Mouse (Mus musculus) heart, postnatal 4 days (tissue): ENCODE measurements around the gene Slc25a1. TPM values are rescaled to one million over a fixed set of nuclear protein-coding genes. Genes with fewer than 3 reads are reported as not detected.
A peak's percentile ranks its signal among the peaks of the same experiment; 100 is the strongest.
"Not testable (repeated sequence)": the region's sequence is repeated elsewhere in the genome, so short reads cannot be mapped to it uniquely, and the experiment has no call there.

Source experiments
- DNase-seq: peaks from one replicate; pipeline ENCODE4 v3.0.0; 2021
- total RNA-seq, 2 experiments: library from RNA; stranded (reverse); gene quantifications; 2 replicates each; pipeline ENCODE4 v1.2.3; 2021

Gene Slc25a1
- 10 to 100 TPM; 14.3 to 16.3 TPM for total RNA-seq

DNA sequence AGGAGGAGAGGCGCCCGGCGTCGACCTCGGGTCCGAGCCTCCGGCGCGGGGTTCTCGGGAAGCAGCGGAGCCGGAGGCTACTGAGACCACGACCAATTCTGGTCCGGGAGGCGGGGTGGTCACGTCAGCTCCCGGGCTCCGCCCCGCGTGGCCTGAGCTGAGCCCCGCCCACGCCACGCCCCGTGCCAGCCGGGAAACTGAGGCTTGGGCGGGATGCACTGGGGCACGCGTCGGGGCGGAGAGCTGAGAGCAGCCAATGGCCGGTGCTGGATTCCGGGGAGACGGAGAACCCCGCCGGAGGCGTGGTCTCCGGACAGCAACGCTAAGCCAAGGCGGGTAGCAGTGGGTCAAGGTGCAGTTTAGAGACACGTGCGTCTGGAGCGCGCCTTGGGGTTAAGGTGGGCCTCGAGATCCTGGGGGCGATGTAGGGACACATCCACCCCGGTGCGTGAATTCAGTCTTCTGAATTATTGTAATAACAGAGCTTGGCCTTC, at the start of gene Slc25a1:
TSS of gene Slc25a1 (minus strand) at position 133 of the 494 bp plus-strand sequence.
- DNase-seq: peak; percentile 70

DNA sequence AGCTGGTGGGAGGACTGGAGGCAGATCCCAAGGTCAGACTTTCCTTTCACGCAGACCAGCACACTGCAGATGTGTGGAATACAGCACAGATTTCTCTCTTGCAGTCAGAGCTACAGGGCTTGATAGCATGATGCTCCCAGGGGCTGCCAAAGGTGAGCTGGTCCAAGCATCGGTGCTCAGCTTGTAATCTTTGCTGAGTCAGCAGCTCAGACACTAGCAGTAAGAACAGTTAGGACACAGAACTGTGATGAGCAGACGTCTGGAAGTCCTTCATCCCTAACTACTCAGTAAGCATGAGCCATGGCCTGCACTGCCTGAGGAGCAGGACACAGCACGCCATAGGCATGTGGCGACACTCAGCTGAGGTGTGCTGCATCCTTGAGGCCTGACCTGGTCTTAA, 43.8 kb upstream of the Slc25a1 start:
- no peak for DNase-seq

DNA sequence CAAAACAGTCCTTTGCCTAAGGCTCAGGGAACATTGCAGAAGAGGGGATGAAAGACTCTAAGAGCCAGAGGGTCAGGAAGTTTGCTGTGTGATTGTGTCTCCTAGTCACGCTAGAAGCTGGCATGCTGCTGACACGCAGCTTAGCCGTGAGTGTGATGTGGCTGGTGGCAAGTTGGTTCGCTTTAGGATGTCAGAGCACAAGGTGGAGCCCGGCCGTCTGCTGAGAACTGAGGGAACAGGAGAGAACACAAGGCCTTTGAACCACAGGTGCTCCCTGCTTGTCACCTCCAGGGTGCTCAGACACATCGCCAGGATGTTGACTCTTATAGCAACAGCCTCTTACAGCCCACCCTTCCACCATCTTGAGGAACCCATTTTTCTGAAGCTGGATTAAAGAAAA, 34.1 kb upstream of the Slc25a1 start:
- no peak for DNase-seq

DNA sequence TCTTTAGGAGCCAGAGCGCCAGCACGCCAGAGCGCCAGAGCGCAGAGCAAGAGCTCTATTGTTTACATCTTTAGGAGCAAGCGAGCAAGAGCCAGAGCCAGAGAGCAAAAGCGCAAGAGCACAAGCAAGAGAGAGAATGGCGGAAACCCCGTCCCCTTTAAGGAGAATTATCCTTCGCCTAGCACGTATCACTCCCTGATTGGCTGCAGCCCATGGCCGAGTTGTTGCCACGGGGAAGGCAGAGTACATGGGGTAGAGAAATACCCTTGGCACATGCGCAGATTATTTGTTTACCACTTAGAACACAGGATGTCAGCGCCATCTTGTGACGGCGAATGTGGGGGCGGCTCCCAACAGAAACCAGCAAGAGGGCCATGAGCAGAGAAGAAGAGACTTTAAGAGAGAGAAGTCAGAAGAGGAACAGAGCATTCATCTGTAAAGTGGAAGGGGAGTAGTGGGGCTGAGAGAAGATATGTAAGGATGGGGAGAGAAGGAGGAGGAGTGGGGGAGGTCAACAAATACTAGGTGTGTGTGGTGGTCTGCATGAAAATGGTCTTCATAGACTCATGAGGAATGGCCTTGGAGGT, 28.1 kb upstream of the Slc25a1 start:
- DNase-seq: not testable (repeated sequence)

DNA sequence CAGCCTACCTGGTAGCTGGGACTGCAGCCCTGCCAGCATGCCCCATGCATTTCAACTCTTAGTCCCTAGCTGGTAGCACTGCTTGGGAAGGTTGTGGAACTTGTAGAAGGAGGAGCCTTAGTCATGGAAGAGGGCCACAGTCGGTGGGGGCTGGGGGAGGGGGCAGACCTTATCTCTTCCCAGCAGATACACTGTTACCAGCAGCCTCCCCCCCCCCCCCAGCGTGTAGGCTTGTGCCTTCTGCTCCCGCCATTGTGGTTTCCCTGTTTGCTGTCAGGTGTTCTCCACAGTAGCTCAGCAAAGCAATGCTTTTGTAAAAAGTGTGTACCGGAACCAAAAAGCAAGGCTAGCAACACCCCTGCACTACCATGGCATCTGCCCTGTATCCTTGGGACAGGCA, 23.6 kb upstream of the Slc25a1 start:
- DNase-seq: no peak

DNA sequence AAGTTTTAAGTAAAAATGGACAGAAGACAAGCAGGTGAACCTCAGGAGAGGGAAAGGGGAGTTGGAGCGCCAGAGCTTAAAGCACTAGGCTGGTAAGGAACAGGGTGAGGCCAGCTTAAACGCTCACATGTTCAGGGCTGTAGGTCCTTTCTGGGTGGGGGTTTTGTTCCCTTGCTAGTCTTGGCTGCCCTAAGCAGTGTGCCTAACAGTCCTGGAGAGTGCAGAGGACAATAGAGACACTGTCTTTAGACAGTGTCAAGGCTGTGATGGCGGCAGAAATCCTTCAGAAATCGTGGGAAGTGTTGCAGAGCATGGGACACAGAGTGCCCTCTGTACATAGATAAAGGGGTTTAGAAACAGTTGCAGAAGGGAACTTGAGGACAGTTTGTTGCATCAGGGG, 22.0 kb upstream of the Slc25a1 start:
- DNase-seq: no peak

DNA sequence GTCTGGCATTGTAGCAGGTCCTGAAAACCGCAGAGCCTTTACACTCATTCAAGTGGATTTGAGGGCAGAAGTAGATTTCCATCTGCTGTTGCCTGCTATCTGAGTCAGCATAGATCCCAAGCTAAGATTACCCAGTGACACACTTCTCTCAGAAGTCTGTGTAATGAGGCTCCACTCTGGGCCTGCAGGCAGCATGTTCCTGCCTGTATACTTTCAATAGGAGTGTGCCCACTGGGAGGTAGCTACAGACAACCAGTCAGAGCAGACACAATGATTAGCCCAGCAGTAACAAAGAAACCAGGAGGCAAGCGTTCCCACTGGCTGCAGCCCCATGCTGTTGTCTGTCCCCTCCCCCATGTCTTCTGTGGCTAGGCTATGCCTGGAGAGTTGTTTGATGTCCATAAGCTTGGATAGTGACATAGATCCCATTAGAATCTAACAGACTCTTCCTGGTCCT, 21.4 kb upstream of the Slc25a1 start:
- DNase-seq: no peak

DNA sequence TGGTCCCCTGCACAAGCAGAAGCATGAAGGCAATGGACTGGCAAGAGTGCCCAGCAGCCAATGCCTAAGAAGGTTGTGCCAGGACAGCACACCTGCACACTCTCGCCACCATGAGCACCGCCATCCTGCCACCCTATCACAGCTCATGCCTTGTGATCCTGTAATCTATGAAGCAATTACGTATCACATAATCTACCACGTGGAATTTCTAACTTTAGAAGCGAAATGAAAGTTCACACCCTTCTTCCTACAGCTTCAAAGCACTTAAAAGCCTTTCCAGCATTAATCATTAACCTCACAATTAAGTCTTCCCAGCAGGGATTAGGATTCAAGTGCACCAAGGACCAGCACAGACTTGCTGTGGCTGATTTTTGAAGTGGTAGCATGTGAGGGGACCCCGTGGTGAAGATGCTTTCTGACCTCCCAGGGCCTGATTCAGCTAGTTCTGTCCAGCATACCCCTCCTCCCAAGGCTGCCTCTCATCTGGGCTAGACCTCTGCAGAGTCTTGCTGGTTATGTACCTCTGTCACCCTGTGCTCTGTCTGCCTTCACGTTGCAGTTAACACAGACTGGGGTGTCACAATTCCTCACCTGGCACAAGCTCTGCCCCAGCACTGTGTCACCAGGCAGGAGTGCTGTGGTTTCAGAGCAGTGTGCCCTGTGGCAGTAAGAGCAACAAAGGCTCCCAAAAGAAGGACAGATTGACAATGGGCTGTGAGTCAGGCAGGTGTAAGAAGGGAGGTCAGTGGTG, 17.2 kb upstream of the Slc25a1 start:
- no peak for DNase-seq

DNA sequence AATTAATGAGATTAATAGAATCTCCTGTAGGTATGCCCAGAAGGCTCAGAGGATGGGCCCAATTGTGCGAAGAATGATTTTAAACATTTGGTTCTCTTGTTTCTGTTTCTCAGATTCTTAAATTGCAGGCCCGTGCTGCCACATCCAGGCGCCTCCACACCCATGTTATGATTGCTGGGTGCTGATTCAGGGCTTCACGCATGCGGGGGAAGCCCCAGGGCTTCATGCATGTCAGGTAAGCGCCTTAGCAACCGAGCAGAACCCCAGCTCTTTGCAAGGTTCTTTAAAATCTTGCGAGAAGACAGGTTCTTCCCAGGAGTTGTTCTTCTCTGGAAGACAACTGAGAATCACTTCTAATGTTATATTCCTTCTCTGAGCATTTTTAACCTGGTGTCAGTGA, 15.4 kb upstream of the Slc25a1 start:
- no peak for DNase-seq

DNA sequence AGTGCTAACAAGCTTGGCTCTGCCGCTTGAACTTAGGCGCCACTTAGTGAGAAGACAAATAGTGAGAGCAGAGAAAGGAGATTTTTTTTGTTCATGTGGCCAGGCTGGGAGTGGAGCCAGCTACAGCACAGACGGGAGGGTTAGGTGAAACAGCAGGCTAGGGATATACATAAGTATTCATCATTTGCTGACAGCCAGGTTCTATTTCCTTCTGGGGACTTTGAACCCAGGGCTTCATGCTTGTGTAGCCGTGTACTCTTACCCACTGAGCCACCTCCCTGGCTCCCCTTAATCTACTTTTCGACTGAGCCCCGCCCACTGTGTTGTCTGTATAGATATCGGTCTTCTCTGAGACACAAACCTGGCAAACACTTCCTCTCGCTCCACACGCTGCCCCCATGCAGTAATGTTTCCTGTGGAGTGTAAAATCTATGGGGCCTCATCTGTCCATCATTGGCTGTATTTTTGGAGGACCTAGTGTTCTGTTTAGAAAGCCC, 11.3 kb upstream of the Slc25a1 start:
- DNase-seq: no peak

DNA sequence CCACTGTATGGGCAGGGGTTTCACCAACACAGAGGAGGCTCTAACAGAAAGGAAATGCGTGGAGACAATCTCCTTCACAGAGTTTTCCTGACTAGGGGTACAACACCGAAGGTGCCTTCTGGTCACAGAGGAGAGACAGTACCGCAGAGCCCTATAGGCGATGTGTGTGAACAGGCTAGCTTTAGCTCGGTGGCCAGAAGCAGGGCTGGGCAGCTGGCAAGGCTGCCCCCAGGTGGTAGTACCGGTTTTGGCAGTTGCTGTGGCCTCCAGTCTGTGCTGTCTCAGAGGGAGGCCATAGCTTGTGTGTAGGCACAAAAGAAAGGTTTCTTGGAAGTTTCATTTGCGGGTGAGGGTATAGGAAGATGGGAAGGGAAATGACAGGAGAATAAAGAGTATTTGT, 10.8 kb upstream of the Slc25a1 start:
- DNase-seq: peak; percentile 72

DNA sequence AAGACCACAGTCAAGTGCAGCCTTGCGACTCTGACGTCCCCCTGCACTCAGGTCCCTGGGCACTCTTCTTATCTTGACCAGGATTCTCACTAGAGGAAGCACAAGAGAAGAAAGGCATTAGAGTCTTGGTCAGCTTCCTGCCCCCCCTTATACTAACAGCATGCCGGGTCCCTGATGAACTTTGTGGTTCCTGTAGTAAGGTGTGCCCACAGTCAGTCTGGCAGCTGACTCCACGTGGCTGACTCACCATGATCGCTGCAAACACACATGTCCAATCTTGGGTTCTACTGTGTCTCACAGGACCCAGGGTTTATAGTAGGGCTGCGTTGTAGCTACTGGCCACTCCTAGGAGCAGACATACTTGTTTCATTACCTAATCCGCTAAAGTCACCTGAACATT, 10.2 kb upstream of the Slc25a1 start:
- no peak for DNase-seq

DNA sequence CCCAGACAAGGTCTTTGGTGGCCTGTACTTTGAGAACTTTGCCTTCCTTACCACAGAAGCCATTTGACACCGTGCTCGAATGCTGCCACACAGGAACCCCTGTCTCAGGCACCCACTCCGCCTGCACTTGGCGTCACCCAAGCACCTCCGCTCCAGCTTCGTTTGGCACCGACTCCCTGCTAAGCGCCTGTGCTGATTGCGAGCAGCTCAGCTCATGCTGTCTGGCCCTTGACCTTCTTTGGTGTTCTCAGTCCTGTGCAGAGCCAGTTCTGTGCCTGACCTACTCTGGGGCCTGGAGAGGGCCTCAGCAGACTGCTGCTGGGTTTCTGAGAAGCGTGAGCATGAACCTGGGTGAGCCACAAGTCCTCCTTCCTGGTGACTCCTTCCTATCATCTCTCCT, 8.8 kb upstream of the Slc25a1 start:
- no peak for DNase-seq

DNA sequence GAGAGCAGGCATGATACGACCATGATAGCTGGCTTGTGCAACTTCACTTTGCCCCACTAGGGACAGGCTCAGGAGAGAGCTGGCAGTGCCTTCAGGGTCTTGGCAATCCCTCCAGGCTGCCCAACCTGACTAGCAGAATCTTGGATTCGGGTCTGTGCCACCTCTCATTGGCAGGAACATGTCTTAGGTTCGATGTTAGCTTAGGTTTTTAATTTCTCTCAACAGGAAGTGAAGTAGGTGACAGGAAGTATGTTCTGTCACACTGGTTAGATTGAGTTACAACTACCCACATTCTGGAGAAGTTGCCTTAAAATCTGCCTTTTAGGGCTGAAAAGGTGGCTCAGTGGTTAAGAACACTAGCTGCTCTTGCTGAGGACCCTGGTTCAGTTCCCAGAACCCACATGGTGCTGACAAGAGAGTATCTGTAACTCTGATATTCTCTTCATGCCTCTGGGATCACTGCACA, 6.5 kb upstream of the Slc25a1 start:
- DNase-seq: no peak

DNA sequence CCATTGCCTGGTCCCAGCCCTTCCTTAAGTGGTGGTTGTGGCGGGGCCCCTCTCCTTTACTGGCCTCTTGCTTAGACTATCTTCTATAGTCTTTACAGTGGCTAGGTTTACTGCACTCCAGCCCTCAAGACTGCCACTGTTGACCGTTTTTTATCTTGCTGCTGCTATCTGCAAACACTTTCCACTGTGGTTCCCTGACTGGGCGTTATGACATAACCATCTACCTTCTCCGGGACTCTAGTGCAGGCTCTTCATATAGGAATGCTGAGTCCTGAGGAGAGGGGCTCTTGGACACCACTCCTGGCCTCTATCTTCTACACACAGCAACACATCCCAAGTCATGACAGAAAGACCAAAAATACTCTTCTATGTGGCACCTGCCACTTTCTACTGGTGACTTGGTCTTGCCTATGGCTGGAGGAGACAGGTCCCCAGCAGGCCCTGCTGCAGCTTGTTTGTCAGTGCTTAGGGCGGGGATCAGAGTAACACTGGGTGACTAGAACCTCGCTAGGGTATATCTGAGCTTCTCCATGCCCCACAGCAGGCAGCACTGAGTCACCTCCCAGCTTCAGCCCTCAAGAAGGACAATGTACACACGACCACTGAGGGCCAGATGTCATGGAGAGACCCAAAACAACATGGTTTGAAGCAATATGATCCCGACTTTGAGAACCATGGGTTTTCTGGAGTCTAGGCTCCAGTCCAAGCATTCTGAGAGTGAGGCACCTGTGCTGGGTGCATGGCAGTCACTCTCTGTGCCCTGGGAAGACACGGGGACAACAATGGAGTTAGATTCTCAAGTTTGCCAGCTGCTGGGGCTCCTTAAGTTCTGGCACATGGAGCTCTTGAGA, 5.8 kb upstream of the Slc25a1 start:
- DNase-seq: no peak

DNA sequence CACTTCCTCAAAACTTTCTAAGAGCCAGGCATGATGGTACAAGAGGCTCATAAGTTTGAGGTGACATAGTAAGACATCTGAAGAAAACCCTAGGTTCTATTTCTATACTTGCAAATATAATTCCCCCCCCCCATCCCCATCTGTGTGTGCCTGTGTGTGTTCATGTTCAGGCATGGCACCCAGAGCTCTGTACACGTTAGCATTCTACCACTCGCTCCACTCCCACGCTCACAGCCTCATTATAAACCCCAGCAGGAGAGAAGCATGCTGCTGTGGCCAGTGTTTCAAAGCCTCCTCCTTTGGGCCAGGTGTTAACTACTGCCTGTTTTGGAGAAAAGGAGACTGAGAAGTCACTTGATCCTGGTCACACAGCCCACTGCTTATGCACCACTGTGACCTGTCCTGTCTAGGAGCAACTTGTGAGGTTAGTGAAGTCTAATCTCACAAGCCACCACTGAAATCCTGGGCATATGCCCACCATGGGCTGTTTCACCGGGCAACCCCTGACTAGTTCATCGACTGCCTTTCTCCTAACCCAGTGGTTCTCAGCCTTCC, 4.0 kb upstream of the Slc25a1 start:
- no peak for DNase-seq

DNA sequence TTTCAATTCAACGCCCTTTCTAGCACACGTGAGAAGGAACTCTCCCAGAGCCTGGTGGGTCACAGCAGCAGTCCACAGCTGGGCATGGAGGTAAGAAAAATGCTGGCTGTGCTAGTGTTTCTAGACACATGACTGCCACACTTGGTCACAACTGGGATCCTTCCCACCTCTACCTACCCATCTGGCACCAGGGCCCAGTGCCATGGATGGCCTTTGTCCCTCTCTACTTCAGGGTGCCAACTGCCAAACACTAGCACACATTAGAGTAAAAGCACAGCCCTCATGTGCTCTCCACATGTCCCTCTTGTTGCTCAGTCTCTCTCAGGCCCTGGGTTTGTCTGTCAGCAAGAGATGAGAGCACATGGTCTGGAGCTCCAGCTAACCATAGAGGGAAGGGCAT, 1.6 kb upstream of the Slc25a1 start:
- DNase-seq: no peak

DNA sequence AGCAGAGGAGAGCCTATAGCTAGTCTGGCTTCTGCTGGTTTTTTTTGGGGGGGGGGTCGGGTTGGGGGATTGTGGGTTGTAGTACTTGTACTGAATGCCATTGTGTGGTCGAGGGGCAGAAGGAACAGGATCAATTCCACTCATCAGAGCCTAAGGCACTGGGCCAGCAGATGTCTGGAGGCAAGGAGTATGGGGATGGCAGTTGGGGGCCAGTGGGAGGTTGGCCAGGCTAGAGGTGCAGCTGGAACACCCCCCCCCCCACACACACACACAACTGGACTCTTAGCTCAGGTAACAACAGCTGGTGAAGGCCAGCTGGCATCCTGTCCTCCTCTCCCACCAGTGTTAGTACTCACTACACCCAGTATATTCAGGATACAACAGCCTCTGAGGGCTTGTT, 1.2 kb upstream of the Slc25a1 start:
- DNase-seq: no peak

DNA sequence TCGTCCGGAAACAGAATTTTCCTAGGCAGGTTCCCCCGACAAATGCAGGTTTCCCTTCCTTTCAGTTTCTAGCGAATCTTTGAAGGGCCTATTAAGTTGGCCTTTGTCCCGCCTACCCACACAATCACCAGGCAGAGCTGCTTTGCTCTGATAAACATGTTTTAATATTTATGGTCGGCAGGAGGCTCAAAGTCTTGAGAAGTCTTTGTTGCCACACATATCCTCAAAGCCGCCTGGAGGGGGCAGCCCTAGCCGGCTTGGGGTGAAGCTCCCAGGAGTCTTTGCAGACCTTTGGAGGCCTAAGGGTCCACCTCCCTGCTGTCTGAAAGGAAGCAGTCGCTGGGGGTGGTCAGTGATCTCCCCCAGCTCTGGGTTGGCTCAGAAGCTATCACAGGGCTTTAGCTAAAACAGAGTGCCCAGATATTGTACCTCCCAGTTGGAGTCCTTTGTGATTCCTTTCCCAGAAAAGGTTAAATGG, 647 bp upstream of the Slc25a1 start:
- DNase-seq: peak; percentile 81

DNA sequence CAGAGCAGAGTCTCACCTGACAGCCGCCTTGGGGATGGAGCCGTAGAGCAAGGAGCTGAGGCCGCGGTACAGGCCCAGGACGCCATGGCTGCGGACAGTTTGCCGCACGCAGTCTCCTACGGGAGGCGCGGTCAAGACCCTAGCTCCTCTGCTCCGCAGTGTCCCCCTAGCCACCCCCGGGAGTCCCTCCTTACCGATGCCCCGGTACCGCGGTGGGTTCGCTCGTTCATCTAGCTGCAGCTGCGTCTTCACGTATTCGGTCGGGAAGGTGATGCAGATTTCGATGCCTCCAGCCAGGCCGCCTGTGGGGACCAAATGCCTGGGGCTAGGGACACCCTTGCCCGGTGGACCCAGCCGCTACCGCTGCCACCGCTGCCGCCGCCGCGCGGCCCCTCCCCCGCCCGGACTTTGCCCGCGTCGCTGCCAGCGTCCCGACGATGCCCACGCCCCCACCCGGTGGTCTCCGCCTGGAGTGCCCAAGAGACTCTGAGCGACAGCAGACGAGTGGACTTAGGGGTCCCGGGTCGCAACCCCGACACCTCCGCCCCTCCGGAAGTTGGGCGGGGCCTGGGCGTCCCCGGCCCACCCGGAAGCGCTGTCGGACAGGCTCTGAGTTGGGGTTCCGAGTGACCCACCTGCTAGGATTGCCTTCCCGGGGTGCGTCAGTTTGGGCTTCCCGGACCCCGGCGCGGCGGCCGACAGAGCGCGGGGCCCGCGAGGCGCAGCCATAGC, 502 bp downstream of the Slc25a1 start:
- peak; percentile 52 for DNase-seq

DNA sequence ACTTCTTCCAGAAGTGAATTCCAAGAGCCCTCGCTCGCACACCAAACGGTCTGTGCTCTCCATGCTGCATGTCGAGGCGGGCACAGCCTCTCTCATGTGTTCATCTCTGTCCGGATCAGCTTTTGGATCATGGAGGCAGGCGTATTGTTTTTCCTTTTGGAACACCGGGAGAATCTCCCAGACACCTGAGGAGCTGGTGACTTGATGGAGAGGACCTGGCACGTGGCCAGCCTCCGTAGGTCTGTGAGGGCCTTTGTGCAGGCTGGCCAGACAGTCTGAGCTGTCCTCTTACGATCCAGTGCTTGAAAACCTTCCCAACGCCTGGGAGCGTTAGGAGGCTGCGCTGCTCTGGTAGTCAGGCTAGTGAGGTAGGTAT, 5.9 kb downstream of the Slc25a1 start:
- DNase-seq: no peak
